Mouse (Mus musculus) kidney, adult 2 months (tissue): Measurements from ENCODE around the gene Ttll13. TPM values are rescaled to one million over a fixed set of nuclear protein-coding genes. Genes with fewer than 3 reads are reported as not detected.

Source experiments
- DNase-seq: peaks from one replicate; pipeline ENCODE4 v3.0.0; 2021
- H3K27ac ChIP-seq: fragments of 200-500 bp; 2 replicates; pipeline ENCODE4 v1.5.1; 2012; ENCODE audit warnings: low read depth, low read length, control low read depth, inconsistent platforms; ENCODE audit not compliant: insufficient read depth
- H3K27me3 ChIP-seq: fragments of 200-500 bp; replicated peaks from 2 replicates; pipeline ENCODE4 v1.6.1; 2012; ENCODE audit warnings: mild to moderate bottlenecking, moderate library complexity, low read length, inconsistent platforms; ENCODE audit not compliant: control insufficient read depth, insufficient read depth
- H3K36me3 ChIP-seq: fragments of 200-500 bp; 2 replicates; pipeline ENCODE4 v1.6.1; 2012; ENCODE audit warnings: mild to moderate bottlenecking, moderate library complexity, low read length, inconsistent platforms; ENCODE audit not compliant: control insufficient read depth, insufficient read depth
- H3K4me1 ChIP-seq: fragments of 200-500 bp; 2 replicates; pipeline ENCODE4 v1.6.1; 2011; ENCODE audit warnings: low read length; ENCODE audit not compliant: control insufficient read depth, insufficient read depth
- H3K4me3 ChIP-seq: fragments of 200-500 bp; 2 replicates; pipeline ENCODE4 v1.5.1; 2011; ENCODE audit warnings: mild to moderate bottlenecking, low read depth, low read length, control low read depth; ENCODE audit not compliant: insufficient read depth
- CTCF ChIP-seq: fragments of 200-500 bp; conservative IDR thresholded peaks from 2 replicates; pipeline ENCODE4 v1.5.1; 2011; ENCODE audit warnings: low read depth, mild to moderate bottlenecking, control low read depth, low read length, moderate library complexity, mixed read lengths; ENCODE audit not compliant: insufficient read depth, insufficient read length
- POLR2A ChIP-seq: fragments of 200-500 bp; IDR thresholded peaks from one replicate; pipeline ENCODE4 v1.6.1; 2011; ENCODE audit warnings: low read depth, low read length, control low read depth
- WGBS: fragments of 180-500 bp; shearing (Covaris S2); methylation state at CpG from one replicate; pipeline ENCODE4 v1.1.7; 2018; 5-methylcytosine and 5-hydroxymethylcytosine counted together
- polyA plus RNA-seq: library from polyadenylated mRNA; depleted of rRNA; stranded (reverse); fragments of >200 nt; gene quantifications from 2 replicates; pipeline ENCODE4 v1.2.3, GENCODE M21; 2012

Gene Ttll13
- polyA plus RNA-seq, 1 experiment: 1.4 TPM

DNA sequence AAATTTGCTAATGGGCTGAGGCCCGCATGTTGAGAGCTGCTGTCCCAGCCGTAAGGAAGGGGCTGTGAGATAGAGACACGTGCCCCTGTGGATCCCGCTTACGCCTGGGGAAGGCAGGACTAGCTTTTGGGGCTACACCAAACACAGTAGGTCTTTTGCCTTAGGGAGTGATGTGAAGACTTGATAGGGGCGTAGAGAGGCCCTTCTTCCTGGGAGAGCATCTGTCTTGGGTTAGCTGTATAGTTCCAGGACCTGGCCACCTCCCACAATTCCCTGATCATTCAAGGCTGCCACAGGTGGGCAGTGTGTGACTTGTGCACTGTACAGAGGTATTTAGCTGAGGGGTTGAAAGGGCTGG lies 45.6 kb upstream of the Ttll13 start:
- H3K27me3 ChIP-seq: no peaks in the 10 kb centered on the region
- no peak for DNase-seq
- TF ChIP-seq POLR2A: no peak
- H3K27ac ChIP-seq: no peak overlapping the region; the same call in 1 of the 2 replicates
- H3K4me1 ChIP-seq: peaks cover 44% of the 10 kb centered on the region
- WGBS: 87% methylated on average over 6 of the region's 6 CpGs
- no peak overlapping the region for H3K4me3 ChIP-seq
- no peaks in the 10 kb centered on the region for H3K36me3 ChIP-seq

- DNase-seq: peak; percentile 15
- H3K36me3 ChIP-seq: no peaks in the 10 kb centered on the region
- TF ChIP-seq CTCF (no peak), POLR2A (no peak)
- 52% methylated on average over 5 of the region's 5 CpGs for WGBS
- no peak overlapping the region for H3K4me3 ChIP-seq
- H3K4me1 ChIP-seq: peaks cover 48% of the 10 kb centered on the region
- no peaks in the 10 kb centered on the region for H3K27me3 ChIP-seq
- H3K27ac ChIP-seq: no peak overlapping the region
These were observed 45.1 kb upstream of the Ttll13 start for GRCm38 (mm10) chr7:80200963-80201539.

GRCm38 (mm10) chr7:80201888-80202540 lies 44.2 kb upstream of the Ttll13 start:
- DNase-seq: peak; percentile 61

GRCm38 (mm10) chr7:80202961-80203360 lies 43.2 kb upstream of the Ttll13 start:
- no peak for TF ChIP-seq CTCF
- TF ChIP-seq POLR2A: no peak
- H3K36me3 ChIP-seq: no peaks in the 10 kb centered on the region
- H3K27ac ChIP-seq: no peak overlapping the region
- no peaks in the 10 kb centered on the region for H3K27me3 ChIP-seq
- H3K4me3 ChIP-seq: no peak overlapping the region
- 77% methylated on average over 5 of the region's 5 CpGs for WGBS
- DNase-seq: no peak
- H3K4me1 ChIP-seq: peaks cover 60% of the 10 kb centered on the region

More at GRCm38 (mm10) chr7:80201888-80202540, 44.2 kb upstream of the Ttll13 start:
- no peaks in the 10 kb centered on the region for H3K36me3 ChIP-seq
- TF ChIP-seq CTCF: no peak
- no peak for TF ChIP-seq POLR2A
- no peak overlapping the region for H3K4me3 ChIP-seq
- 66% methylated on average over 15 of the region's 15 CpGs for WGBS
- H3K4me1 ChIP-seq: peaks cover 58% of the 10 kb centered on the region
- H3K27me3 ChIP-seq: no peaks in the 10 kb centered on the region
- no peak overlapping the region for H3K27ac ChIP-seq

- DNase-seq: no peak
- Histone ChIP-seq H3K27ac (no peak overlapping the region), H3K4me3 (no peak overlapping the region), H3K36me3 (no peaks in the 10 kb centered on the region), H3K4me1 (peaks cover 67% of the 10 kb centered on the region), H3K27me3 (no peaks in the 10 kb centered on the region)
- TF ChIP-seq POLR2A: no peak
- TF ChIP-seq CTCF: no peak
- 42% methylated on average over 12 of the region's 12 CpGs for WGBS
These were observed 42.5 kb upstream of the Ttll13 start for GRCm38 (mm10) chr7:80203638-80204096.

- no peak for DNase-seq
These were observed 41.8 kb upstream of the Ttll13 start for GRCm38 (mm10) chr7:80204362-80204761.

GRCm38 (mm10) chr7:80204961-80205360 lies 41.2 kb upstream of the Ttll13 start:
- DNase-seq: no peak
- H3K4me1 ChIP-seq: peaks cover 71% of the 10 kb centered on the region
- H3K27me3 ChIP-seq: no peaks in the 10 kb centered on the region
- H3K27ac ChIP-seq: no peak overlapping the region
- no peaks in the 10 kb centered on the region for H3K36me3 ChIP-seq
- H3K4me3 ChIP-seq: no peak overlapping the region
- TF ChIP-seq CTCF: no peak
- TF ChIP-seq POLR2A: no peak
- 76% methylated on average over 7 of the region's 7 CpGs for WGBS

More at GRCm38 (mm10) chr7:80204362-80204761, 41.8 kb upstream of the Ttll13 start:
- Histone ChIP-seq H3K27ac (no peak overlapping the region), H3K36me3 (no peaks in the 10 kb centered on the region), H3K4me3 (no peak overlapping the region), H3K4me1 (peaks cover 71% of the 10 kb centered on the region), H3K27me3 (no peaks in the 10 kb centered on the region)
- 53% methylated on average over 4 of the region's 4 CpGs for WGBS
- TF ChIP-seq POLR2A (no peak), CTCF (no peak)
